Mouse (Mus musculus): ENCODE measurements at regions not wholly inside any gene's neighbourhood (a gene's known extent, or its start where the extent isn't known, plus 50 kb on each side); places are given as distances from the start of the nearest gene placed in this dataset.

GRCm38 (mm10) chr12:112376236-112376635 lies 113.0 kb upstream of the A530016L24Rik start:
- in situ Hi-C loops (cut with MboI, MseI), result no loop called here

GRCm38 (mm10) chr12:112376701-112377100 lies 112.5 kb upstream of the A530016L24Rik start:
- in situ Hi-C loops (cut with MboI, MseI), result no loop called here

DNA sequence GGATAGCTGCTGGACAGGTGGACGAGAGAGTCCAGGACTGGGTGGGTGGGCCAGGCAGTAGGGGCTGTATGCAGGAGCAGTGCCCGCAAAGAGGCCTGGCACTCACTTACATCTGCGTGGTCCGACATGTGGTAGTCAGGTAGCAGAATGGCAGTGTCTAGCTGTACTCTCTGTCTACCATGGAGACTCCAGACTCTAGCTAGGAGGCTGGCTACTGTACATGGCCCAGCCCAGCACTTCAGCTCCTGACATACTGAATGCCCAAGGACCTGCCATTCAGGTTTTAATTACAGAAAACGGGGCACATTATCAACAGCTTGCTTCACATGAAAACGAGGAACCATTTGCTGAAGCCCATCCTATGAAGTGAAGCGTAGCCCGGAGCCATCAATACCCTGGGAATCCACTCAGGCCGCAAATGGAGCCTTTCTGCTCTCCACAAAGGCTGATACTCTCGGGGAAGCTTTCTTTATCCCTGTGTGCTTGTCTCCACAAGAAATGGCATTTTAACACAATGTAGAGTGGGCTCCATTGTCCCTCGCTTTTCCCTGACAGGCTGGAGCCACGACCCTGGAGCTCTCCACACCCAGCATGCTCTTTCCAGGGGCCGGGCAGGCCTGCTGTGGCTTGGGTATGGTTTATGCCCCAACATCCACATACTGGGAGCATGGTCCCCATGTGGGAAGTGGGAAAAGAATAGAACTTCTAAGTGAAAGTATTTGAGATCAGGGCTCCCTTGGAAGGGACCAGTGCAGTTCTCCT lies 110.6 kb upstream of the A530016L24Rik start:
- in situ Hi-C loops (cut with MboI, MseI), result no loop called here

DNA sequence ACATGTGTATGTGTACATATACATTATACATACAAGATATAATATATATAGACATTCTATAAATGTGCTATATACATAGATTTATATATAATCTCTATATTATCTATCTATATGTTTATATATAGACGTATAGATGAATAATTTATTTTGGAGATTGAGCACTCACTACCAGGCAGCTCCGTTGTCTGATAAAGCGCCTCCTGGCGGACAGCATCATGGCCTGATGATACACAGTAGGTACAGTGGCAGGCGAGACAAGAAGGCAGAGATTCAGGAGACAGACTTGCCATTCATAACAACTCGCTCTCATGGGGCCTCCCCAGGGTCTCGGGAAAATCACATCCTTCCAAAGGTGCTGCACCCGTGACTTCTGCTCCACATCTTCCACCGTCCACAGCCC lies 101.4 kb upstream of the A530016L24Rik start:
- in situ Hi-C loops (cut with MboI, MseI), result no loop called here

DNA sequence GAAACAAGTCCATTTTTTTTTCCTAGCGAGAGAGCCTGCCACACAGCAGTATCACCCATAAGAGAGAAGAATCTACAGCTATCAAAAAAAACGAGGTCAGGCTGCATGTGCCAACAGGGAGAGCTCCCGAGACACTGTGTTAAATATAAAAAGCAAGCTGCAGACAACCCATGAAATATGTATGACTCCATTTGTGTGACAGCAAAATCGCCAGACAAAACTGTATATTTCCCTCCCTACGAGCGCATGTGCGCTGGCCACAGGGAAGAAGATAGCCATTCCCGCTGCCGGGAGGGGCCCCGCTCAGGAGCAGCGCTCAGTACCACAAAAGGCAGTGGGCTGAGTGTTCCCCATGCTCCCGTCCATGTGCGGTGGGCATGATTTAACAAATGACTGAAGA lies 93.3 kb upstream of the A530016L24Rik start:
- in situ Hi-C loops (cut with MboI, MseI), result no loop called here

DNA sequence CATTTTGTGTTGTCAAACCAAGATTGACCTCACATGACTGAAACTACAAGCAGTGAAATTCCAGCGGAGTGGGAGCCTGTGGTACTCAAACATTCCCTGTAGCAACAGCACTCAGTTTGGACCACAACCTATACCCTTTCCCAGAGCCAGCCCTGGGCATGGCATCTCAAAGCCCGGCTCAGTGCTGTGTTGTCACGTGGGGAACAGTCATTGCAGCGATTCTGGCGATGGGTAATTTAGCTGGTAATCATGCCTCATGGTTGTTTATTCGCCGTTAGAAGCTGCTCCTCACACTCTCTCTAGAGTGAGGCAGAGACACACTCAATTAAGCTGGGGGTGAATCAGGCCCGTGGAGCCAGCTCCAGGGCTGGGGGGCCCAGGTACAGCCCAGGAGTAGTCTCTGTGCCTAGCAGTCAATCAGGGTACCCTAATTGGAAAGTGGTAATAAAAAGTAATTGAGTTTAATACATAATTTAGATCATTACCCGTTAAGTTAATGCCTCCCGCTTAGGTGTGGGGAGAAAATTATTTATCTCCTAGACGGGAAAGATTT lies 85.5 kb upstream of the A530016L24Rik start:
- in situ Hi-C loops (cut with MboI, MseI), result no loop called here

GRCm38 (mm10) chr12:112404338-112404737 lies 84.9 kb upstream of the A530016L24Rik start:
- in situ Hi-C loops (cut with MboI, MseI), result no loop called here

DNA sequence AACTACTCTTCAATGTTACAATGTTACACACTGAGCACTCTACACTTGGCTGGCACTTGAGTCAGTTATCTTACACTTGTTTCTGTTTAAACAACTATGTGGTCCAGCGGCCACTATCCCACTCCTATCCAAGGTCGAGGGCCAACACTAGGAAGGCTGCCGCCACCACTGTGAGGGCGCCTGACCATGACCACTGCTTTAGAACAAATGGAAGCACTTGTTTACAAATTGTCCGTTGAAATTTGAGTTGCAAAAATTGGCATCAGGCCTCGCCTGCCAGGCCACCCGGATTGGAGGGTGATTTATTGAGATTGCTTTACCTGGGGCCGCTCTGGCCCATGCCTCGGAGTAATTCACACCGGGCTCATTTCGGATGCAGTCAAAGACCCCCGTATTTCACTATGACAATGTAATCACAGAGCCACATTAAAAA lies 83.5 kb upstream of the A530016L24Rik start:
- in situ Hi-C loops (cut with MboI, MseI), result loop anchor here (5.0 kb wide), 1 partner anchor 77 kb away; no protein-coding TSS in a partner anchor

GRCm38 (mm10) chr12:112411612-112412350 lies 77.5 kb upstream of the A530016L24Rik start:
- in situ Hi-C loops (cut with MboI, MseI), result no loop called here

DNA sequence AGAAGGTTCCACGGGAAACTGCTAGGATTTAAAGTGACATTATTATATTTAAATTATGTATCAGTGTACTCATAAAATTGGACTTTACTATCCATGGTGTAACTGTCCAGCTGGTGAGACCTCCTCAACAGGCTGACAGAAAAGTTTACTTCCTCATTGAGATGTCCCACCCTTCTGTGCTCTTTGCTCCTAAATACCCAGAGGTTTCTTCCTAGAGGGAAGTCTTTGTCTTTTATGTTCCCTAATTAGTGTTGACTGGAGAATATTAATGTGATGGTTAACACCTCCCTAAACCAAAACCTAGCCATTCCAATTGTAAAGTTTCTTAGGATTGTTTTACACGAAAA lies 76.9 kb upstream of the A530016L24Rik start:
- in situ Hi-C loops (cut with MboI, MseI), result no loop called here

- in situ Hi-C loops (cut with MboI, MseI), result no loop called here
Observed at GRCm38 (mm10) chr12:112415926-112416473, 73.2 kb upstream of the A530016L24Rik start.

GRCm38 (mm10) chr12:112416537-112416936 lies 72.7 kb upstream of the A530016L24Rik start:
- in situ Hi-C loops (cut with MboI, MseI), result no loop called here

DNA sequence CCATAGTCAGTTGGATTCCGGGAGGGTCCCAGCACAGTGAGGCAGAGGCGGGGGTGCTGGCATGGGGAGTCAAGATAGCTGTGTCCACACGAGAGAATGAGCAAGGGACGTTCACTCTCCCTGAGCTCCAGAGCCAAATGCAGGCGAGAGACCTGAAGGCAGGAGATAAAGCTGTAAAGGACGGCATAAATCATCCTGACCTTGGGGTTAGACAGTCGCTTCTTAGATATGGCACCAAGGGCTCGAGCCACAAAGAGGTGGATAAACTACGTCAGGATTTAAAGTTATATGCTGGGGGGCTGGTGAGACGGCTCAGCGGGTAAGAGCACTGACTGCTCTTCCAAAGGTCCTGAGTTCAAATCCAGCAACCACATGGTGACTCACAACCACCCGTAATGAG lies 70.6 kb upstream of the A530016L24Rik start:
- in situ Hi-C loops (cut with MboI, MseI), result no loop called here

GRCm38 (mm10) chr12:112422177-112422576 lies 67.1 kb upstream of the A530016L24Rik start:
- in situ Hi-C loops (cut with MboI, MseI), result no loop called here

GRCm38 (mm10) chr12:112424150-112424549 lies 65.1 kb upstream of the A530016L24Rik start:
- in situ Hi-C loops (cut with MboI, MseI), result no loop called here

- in situ Hi-C loops (cut with MboI, MseI), result no loop called here
Observed at GRCm38 (mm10) chr12:112426681-112427080, 62.6 kb upstream of the A530016L24Rik start.

DNA sequence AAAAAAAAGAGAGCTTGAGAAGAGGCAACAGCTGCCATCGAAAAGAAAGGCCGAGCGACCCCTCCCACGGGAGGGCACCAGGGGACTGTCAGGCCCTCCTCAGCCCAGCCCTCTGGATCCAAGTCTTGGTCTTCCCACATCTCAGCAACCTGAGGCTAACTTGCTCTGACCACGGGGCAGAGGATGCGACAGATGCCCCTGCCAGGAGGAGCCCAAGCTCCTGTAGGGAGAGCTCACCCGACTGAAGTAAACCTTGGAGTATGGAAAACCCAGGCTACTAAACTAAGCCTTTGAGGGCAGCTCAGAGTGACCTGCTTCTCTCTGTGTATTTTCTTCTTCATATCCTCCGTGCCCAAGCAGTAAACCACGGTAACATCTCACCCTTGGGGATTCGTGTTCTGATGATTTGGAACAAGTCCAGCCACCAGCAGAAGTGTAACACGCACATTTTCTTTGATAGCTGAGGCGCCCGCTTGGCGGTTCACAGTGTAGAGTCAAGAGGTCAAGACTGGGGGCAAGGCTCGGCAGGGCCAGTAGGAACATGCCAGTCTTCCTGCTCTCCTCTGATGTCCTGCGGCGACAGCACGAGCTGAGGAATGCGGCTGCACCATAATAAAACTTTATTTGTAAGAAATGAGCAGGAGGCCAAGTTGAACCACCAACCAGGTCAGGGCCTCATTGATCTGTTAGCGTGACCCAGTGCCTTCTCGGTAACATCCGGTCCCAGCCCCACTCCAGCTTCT lies 59.0 kb upstream of the A530016L24Rik start:
- in situ Hi-C loops (cut with MboI, MseI), result no loop called here

DNA sequence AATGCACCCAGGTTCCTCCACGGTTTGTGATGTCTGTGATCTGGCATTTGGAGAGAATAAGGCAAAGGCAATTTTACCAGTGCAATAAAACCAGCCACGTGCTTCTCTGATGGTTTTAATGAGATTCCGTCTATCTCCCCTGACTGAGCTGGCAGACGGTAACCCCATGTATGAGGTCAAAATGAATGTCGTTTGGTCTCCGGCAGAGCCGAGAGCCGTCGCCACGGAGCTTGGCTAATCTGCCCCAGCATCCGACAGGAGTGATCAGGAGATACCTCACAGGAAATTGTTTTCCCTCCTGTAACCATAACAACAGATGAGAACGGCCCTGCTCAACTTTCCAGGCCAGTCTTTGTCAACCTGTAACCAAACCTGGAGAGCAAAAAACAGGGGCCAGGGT lies 55.9 kb upstream of the A530016L24Rik start:
- in situ Hi-C loops (cut with MboI, MseI), result no loop called here

DNA sequence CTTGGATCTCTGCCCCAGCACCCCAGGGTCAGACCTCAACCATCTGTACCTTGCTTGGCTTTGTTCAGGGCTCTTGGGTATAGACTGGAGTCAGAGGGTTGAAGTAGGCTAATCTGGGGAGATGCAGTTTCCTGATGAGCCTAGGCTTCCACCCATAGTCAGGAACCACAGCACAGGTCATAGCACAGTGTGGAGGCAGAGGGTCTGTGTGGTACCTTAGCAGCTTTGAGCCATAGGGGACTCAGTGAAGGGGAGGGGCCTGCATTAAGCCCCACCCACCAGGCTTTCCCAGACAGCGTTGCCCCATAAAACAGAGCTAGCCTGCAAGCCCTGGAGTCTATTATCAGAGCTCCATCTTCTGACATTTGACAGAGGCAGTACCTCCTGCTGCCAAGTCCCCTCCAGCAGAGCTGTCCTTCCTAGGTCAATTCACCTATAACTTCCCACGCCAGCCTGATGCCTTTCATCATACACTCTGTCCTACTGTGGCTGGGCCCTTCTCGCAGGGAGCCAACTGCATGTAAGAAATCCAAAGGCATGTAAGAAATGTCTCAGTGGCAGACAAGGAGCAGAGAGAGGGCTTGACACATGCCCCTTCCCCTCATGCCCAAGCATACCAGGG lies 54.5 kb upstream of the A530016L24Rik start:
- in situ Hi-C loops (cut with MboI, MseI), result no loop called here

- in situ Hi-C loops (cut with MboI, MseI), result no loop called here
Observed at GRCm38 (mm10) chr12:112435295-112436110, 53.7 kb upstream of the A530016L24Rik start.
